Mouse (Mus musculus): ENCODE data around the gene Rasl10b.
A peak's percentile ranks its signal among the peaks of the same experiment; 100 is the strongest.

Rasl10b gene

DNA sequence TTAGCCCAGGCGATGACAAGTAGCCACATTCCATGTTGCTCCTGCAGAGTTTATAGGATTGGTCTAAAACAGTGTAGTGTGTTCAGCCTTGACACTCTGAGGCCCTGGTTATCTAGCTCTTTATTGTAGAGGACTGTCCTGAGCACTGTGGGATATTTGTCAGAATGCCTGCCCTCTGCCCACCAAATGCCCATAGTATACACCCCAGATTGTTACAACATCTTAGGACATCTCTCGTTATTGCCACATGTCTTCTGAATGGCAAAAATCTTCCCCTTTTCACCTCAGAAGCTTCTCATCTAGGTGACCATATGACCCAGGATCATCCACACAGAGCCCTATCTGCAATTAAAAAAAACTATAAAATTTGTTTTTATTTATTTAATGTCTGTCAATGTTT lies 23.6 kb downstream of the Rasl10b start:
- no peak for DNase-seq

DNA sequence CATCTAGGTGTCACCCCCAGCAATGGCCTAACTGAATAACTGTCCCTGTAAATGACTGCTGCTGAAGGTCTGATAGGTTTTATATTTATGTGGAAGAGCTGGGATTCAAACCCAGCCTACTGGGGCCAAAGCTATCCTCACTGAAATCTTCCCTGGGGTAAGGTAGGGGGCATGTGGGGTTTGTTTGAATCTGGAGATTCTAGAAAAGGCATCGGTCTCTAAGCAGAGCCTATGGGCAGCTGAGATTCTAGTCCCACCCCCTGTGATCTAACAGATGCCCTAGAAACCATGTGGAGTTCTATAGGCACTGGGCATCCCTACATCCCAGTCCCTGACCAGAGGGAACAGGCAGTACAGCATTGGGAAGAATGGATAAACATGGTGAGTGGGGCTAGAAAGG lies 28.4 kb downstream of the Rasl10b start, which contains the start of gene 1700020L24Rik:
1700020L24Rik (plus strand) TSS at position 301 of the 400 bp plus-strand sequence.
- no peak for DNase-seq

DNA sequence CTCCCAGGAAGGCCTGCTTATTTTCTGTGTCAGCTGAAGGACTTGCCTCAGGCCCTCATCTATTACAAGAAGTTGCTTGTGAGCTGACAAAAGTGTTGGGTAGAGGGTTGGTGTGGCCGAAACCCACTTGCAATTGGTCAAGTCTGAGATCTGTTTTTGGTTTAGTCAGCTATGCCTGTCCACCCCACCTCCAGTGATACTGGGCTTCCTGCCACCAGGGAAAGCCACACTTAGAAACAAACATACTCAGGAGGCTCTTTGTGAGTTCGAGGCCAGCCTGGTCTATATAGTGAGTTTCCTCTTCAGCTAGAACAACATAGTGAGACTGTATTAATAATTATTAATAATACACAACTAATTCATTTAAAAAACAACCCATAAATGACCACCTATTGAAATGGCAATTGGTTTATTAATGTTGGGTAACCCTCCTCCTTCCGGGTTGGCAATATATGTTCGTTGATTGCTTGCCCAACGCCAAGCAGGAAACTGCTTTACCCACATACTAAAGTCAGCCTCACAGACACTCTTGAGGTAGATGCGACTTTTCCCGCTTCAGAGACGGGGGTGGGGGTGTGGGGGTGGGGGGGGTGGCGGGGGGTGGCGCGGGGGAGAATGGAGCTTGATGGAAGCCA lies 30.6 kb downstream of the Rasl10b start:
- no peak for DNase-seq

DNA sequence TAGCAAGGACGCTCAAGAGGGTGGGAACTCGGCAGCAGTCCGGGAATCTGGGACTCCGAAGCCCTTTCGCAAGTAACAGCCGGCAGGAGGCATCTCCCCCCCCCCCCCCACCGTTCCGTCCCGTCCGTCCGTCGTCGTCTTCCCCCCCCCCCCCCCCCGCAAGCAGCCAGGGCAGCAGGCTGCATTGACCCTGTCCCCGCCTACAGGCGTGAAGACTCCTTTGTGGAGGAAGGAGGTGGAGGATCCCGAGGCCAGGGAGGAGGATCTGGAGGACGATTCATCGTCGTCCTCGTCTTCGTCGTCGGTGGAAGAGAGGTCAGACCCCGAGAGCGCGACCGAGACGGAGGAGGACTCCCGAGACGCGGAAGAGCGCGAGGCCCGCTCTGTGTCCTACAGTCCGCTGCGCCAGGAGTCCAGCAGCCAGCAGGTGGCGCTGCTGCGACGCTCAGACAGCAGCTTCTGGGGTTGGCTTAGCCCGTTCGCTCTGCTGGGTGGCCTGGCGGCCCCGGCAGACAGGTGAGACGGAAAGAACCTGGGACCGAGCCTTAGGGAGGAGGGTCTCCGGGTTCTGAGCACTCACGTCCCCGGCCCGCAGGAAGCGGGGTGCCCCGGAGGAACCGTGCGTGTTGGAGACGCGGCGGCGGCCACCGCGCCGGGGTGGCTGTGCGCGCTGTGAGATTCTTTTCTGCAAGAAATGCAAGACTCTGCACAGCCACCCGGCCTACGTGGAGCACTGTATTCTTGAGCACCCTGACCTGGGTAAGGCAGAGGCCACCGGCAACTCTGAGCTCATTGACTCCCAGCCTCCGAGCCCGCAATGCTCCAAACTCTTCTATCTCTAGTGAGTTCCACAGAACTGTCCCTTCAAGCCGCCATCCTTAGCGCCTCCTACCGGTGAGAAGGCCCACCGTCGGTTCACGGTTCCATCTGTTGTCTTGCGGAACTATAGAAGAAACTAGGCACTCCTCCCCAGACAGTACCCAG lies 31.4 kb downstream of the Rasl10b start:
- DNase-seq, result peak; percentile 92

DNA sequence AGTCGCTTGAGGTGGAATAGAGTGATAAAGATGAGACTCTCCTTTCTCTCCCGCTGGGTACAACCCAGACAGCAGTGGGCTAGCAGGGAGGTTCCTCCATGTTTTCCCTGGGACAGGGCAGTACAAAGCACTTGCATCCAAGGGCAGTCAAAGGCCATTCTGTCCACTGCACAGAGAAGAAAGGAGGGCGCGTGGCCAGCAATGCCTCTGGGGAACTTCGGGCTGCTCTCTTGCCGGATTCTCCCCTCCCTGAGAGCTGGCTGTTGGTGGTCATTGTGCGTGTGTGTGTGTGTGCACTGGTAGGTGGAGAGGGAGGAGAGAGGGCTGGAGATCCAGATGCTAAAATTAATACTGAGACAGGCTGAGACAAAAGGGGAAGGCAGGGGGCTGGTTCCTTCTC lies 32.3 kb downstream of the Rasl10b start:
- DNase-seq, result no peak

DNA sequence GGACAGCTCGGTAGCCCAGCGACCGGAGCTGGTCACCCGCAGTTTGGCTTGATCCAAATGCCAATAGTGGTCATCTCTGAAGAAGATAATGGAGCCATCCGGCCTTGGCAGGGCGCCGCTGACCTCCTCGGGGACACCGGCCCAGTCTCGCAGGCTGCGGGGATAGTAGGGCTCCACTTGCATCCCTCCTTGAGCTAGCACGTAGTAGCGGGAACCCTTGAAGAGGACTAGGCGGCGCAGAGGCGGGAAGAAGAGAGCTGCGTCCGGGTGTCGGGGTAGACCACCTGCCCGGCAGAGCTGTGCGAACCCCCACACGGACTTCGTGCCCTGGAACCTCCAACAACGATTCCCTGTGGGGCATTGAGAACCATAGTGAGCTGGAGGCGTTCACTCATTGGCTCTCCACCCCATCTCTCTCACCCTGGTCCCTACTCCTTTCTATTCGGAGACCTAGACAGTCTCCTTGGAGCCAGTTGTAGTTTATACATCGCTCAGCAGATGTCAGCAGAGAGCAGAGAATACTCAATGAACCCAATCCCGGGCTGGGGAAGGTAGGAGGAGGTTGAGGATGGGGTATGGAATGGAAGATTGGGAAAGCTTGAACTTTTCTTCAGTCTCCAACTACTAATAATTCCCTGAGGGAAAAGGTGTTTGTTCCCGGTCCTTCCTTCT lies 33.8 kb downstream of the Rasl10b start:
- peak; percentile 90 for DNase-seq

- no peak for DNase-seq
Measured at GRCm38 (mm10) chr11:83443824-83444223, 34.9 kb downstream of the Rasl10b start.

DNA sequence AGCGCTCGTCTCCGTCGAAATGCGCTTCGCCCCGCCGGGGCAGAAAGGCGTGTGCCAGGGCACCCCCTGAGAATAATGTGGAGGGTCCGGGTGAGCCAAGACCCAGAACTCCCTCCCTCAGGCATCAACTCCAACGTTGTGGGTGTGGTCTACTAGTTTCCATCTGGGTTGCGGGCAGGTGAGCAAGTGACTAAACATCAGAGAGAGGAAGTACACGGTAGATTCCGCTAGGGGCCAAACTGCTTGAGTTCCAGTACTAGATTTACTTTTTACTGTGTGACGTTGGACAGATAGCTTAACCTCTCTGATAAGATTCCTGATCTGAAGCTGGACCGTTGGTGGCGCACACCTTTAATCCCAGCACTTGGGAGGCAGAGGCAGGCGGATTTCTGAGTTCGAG lies 36.1 kb downstream of the Rasl10b start:
- DNase-seq, result no peak

DNA sequence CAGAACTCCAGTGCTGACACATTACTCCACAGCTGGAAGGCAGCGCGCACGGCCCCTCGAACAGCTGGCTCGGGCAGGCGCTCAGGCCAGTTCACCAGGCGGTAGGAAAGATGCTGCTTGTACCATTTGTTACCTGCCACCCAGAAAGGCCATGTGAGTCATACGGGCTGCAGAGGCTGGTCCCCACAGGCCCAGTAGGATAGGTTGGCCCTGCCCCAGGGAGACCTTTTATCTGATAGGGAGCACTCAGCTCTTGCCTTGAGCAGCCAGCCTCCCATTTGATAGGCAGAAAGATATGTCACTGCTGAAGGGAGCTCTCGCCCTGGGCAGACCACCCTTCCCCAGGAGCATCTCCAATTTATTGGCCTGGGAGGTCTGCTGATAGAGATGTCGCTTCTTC lies 38.7 kb downstream of the Rasl10b start:
- DNase-seq, result no peak

DNA sequence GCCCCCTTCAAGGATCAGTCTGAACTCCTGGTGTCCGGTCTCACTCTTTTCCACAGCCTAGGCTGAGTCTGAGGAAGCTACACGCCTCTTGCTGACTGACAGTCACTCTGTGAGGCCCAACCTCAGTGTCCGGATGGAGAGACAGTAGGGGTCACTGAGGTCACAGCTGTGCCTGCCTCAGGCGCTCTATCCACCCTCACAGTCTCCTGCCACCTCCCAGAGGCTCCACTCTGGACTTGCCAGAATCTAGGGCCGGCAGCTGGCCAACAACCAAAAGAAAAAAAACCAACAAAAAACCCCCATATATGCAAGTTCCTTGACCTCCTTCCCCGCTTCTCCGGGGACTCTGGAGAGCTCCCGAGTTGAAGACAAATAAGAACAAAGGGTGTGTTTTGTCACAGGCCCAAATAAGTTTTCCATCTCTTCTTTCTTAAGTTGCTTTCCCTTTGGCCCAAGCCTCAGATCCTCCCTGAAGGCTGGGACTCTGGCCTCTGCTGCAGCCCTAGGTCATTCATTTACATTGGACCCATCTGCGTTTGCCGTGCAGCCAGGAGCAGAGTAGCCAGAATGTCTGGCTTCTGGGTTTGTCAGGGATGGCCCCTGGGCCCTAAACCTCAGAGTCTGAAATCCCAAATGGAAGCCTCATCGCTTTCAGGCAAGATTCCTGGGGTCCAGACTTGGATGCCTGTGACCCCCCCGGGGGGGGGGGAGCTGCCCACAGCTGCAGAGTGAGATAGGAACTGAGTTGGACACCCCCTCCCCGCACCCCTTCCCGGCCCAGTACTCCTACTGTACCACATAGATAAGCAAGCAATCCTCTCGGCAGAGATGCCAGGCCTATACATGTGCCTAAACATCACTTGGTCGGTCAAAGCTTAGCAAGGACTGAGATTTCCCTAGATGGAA lies 39.3 kb downstream of the Rasl10b start:
- peak; percentile 55 for DNase-seq

DNA sequence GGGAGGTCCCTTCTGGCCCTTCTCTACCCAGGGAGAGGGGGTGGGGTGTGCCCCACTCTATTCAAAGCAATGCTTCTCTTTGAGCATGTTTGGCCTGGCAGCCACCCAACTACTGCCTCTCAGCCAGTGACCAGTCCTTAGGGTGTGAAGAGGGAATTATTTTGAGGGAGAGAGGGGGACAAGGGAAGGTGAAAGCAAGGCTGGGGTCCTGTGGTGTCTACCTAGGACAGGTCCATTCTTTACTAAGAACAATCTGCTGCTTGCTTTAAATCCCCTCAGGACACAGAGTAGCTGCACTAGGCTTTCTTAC lies 39.9 kb downstream of the Rasl10b start:
- DNase-seq, result peak; percentile 83

GRCm38 (mm10) chr11:83449298-83449697 lies 40.4 kb downstream of the Rasl10b start:
- DNase-seq, result peak; percentile 44

GRCm38 (mm10) chr11:83450550-83450949 lies 41.6 kb downstream of the Rasl10b start:
- DNase-seq, result no peak

DNA sequence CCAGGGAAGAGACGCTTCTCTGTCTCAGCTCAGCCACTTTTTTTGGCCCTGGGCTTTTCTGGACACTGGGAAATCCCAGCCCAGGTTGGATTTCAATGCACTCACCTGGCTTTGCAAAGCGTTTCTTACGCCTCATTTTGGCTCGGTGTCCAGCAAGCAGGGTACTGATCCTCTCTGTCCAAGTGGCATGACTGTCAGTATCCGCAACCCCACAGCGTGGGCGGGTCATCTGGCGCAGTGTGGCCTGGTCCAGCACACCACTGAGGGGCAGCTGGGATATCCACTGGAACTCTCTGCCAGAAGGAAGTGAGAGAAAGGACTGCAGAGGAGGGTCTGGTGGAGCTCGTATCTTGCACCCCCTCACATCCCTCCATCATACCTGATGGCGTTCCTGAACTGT lies 42.3 kb downstream of the Rasl10b start:
- DNase-seq, result no peak

DNA sequence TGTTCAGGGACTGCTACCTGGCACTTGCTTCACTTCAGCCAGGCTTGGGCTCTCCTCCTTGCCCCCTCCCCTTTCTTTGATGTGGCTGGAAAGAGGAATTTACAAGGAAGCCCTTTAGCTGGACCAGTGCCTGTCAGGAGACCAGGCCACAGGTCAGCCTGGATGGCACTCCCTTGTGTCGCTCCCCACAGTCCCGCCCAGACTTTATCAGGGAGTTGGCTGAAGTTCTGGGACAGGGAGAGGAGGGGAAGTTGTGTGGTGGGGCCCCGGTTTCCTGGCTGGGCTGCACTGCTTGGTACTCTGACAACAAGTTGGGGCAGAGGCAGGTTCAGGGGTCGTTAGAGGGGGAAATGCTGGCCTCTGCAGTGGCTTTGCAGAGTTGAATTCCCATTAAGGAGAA lies 45.6 kb downstream of the Rasl10b start:
- DNase-seq, result peak; percentile 78

- no peak for DNase-seq
Measured at GRCm38 (mm10) chr11:83455608-83456007, 46.7 kb downstream of the Rasl10b start.

GRCm38 (mm10) chr11:83457257-83457656 lies 48.3 kb downstream of the Rasl10b start:
- DNase-seq, result no peak

- DNase-seq, result no peak
Measured at GRCm38 (mm10) chr11:83457912-83458601, 49.1 kb downstream of the Rasl10b start.

DNA sequence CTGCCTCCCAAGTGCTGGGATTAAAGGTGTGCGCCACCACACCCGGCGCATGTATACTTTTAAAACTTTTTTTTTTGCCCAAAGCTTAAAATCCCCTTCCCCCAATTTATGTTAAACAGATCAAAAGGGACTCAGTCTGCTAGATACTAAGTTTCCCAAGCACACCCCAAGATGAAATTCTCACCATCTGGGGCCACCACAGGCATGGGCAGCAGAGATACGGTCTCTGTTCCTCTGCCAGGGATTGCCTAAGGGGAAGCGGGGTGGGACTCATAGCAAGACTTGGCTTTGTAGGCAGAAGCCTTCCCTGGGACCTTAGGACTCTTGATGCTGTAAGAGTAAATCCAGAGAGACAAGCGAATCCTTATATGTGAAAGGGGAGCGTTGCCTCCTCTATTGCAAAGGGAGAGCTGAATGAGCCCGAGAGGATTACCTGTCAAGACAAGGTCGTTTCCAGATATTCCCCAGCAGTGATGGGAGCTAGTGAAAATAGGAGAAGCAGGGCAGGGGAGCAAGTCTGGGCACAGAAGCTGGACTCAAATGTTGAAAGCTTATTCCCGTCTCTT lies 52.6 kb downstream of the Rasl10b start:
- peak; percentile 41 for DNase-seq

GRCm38 (mm10) chr11:83462711-83463244 lies 53.8 kb downstream of the Rasl10b start, which contains the start of gene Mmp28:
Gene Mmp28 (minus strand): TSS chr11:83463071.
- peak; percentile 81 for DNase-seq

GRCm38 (mm10) chr11:83465976-83466375 lies 57.0 kb downstream of the Rasl10b start:
- peak; percentile 86 for DNase-seq
